Mouse (Mus musculus): ENCODE data around the gene Capn11. TPM values are rescaled to one million over a fixed set of nuclear protein-coding genes. Genes with fewer than 3 reads are reported as not detected.
A peak's percentile ranks its signal among the peaks of the same experiment; 100 is the strongest.

Capn11 gene
- total and polyA plus RNA-seq, 2 experiments from 2014 or later, result 0.76 TPM; not detected in 1

DNA sequence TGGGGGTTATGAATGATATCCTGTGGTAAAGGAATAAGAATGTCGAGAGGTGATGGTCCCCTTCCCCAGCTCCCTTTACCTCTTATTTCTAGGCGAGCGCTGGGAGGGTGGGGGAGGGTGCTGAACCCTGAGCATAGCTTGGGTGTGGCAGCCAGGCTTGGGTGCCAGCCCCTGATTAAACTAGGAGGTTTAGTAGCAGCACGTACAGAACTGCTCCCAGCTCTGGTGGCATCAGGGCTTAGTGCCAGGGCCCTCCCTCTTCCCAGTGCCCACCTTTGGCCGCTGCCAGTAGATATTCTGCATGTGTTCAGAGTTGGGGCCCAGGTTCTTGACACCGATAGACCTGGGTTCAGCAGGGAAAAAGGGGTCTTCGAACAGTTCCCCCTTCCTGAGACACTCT is 5.9 kb downstream of the Capn11 start:
- Histone ChIP-seq H3K36me3 (replicated peaks; ENCODE audit: control insufficient read depth, insufficient read depth, low read length) (no peaks in the 10 kb centered on the region), H3K4me2 (ENCODE audit: low read depth, low read length) (no peak overlapping the region), H3K27me3 (ENCODE audit: control insufficient read depth, insufficient read depth, low read length) (no peaks in the 10 kb centered on the region), H3K9ac (replicated peaks; ENCODE audit: low read depth, low read length) (no peak overlapping the region), H3K9me3 (replicated peaks; ENCODE audit: control insufficient read depth, low read length) (no peaks in the 10 kb centered on the region), H3K4me1 (ENCODE audit: control insufficient read depth, insufficient read depth) (no peaks in the 10 kb centered on the region), H3K27ac (ENCODE audit: low read depth) (no peak overlapping the region), H3K4me3 (ENCODE audit: low read depth, low read length) (no peak overlapping the region)
- ATAC-seq (ENCODE audit: insufficient read depth, low read depth), result no peak
- no peak for TF ChIP-seq CTCF (IDR thresholded peaks at IDR 0.05; ENCODE audit: low read depth)
- TF ChIP-seq EP300 (IDR thresholded peaks at IDR 0.05; ENCODE audit: low read depth), result no peak
- 56% methylated on average over 7 of the region's 7 CpGs for WGBS
- DNase-seq (ENCODE audit: low spot score), result no peak

DNA sequence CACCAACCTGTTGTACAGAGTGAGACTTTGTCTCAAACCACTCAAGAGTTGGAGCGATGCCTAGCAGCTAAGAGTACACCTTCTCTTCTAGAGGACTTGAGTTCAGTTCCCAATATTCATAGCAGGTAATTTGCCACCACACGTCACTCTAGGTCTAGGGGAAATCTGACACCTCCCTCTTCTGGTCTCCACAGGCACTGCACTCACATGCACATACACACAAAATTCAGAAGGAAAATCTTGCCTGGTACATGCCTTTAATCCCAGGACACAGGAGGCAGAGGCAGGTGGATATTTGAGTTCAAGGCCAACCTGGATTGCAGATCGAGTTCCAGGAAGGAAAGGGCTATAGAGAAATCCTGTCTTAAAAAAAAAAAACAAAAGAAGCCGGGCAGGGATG is 14.9 kb downstream of the Capn11 start:
- Histone ChIP-seq H3K9me3 (replicated peaks; ENCODE audit: control insufficient read depth, low read length) (no peaks in the 10 kb centered on the region), H3K36me3 (replicated peaks; ENCODE audit: control insufficient read depth, insufficient read depth, low read length) (no peaks in the 10 kb centered on the region), H3K27ac (ENCODE audit: low read depth) (no peak overlapping the region), H3K4me1 (ENCODE audit: control insufficient read depth, insufficient read depth) (no peaks in the 10 kb centered on the region), H3K4me3 (ENCODE audit: low read depth, low read length) (no peak overlapping the region), H3K9ac (replicated peaks; ENCODE audit: low read depth, low read length) (no peak overlapping the region), H3K4me2 (ENCODE audit: low read depth, low read length) (no peak overlapping the region), H3K27me3 (ENCODE audit: control insufficient read depth, insufficient read depth, low read length) (no peaks in the 10 kb centered on the region)
- 90% methylated on average over 4 of the region's 4 CpGs for WGBS
- DNase-seq (ENCODE audit: low spot score) (no peak), ATAC-seq (ENCODE audit: insufficient read depth, low read depth) (no peak)
- TF ChIP-seq CTCF (IDR thresholded peaks at IDR 0.05; ENCODE audit: low read depth), result no peak; the same call in 1 of the 2 replicates
- no peak for TF ChIP-seq EP300 (IDR thresholded peaks at IDR 0.05; ENCODE audit: low read depth)

DNA sequence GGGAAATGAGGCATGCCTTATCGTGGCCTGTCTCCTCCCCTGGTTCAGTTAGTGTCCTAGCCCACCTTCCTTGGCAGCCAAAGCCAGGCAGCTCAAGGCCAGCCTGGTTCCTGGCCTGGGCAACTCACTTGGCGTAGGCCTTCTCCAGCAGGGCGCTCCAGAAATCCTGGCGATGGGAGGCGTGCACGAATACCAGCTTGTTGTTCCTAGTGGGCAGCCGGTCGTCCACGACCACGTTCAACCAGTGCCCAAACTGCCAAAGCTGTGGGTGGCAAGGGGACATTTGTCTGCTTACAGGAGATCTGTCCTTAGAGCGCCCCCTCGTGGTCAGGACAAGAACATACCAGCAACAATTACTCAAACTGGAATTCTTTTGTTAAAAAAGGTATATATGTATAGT is 16.4 kb downstream of the Capn11 start:
- H3K9ac ChIP-seq (replicated peaks; ENCODE audit: low read depth, low read length), result no peak overlapping the region
- TF ChIP-seq EP300 (IDR thresholded peaks at IDR 0.05; ENCODE audit: low read depth), result no peak
- peak; percentile 80 for TF ChIP-seq CTCF (IDR thresholded peaks at IDR 0.05; ENCODE audit: low read depth)

DNA sequence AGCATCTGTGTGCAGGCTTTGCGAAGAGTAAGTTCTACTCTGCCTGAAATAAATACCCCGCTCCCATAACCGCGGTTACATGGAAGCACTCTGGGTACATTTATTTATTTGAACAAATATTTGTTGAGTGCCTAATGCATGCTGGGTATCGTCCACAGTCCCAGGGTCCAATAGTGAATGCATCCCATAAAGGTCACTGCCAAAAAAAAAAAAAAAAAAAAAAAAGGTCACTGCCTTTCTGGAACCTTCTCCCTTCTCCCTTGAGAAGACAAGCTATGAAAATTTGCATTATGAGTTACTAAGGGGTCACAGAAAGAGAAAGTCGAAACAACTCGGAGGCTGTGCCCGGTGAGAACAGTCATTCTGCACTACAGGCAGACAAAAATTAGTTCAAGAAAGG is 17.1 kb downstream of the Capn11 start:
- WGBS, result 88% methylated on average over 8 of the region's 8 CpGs
- Histone ChIP-seq H3K9me3 (replicated peaks; ENCODE audit: control insufficient read depth, low read length) (no peaks in the 10 kb centered on the region), H3K4me3 (ENCODE audit: low read depth, low read length) (no peak overlapping the region), H3K36me3 (replicated peaks; ENCODE audit: control insufficient read depth, insufficient read depth, low read length) (no peaks in the 10 kb centered on the region), H3K4me2 (ENCODE audit: low read depth, low read length) (no peak overlapping the region), H3K27ac (ENCODE audit: low read depth) (no peak overlapping the region), H3K27me3 (ENCODE audit: control insufficient read depth, insufficient read depth, low read length) (no peaks in the 10 kb centered on the region), H3K4me1 (ENCODE audit: control insufficient read depth, insufficient read depth) (no peaks in the 10 kb centered on the region), H3K9ac (replicated peaks; ENCODE audit: low read depth, low read length) (no peak overlapping the region)
- DNase-seq (ENCODE audit: low spot score) (no peak), ATAC-seq (ENCODE audit: insufficient read depth, low read depth) (no peak)
- TF ChIP-seq EP300 (IDR thresholded peaks at IDR 0.05; ENCODE audit: low read depth), result no peak
- no peak for TF ChIP-seq CTCF (IDR thresholded peaks at IDR 0.05; ENCODE audit: low read depth)

More for the DNA sequence above, 16.4 kb downstream of the Capn11 start:
- H3K4me1 ChIP-seq (ENCODE audit: control insufficient read depth, insufficient read depth), result no peaks in the 10 kb centered on the region
- no peak overlapping the region for H3K4me3 ChIP-seq (ENCODE audit: low read depth, low read length)
- H3K27ac ChIP-seq (ENCODE audit: low read depth), result no peak overlapping the region
- DNase-seq (ENCODE audit: low spot score) (peak; percentile 65), ATAC-seq (ENCODE audit: insufficient read depth, low read depth) (peak; percentile 24; the same call in 1 of the 2 replicates)
- H3K27me3 ChIP-seq (ENCODE audit: control insufficient read depth, insufficient read depth, low read length), result no peaks in the 10 kb centered on the region
- no peak overlapping the region for H3K4me2 ChIP-seq (ENCODE audit: low read depth, low read length)
- WGBS, result 20% methylated on average over 12 of the region's 12 CpGs
- H3K36me3 ChIP-seq (replicated peaks; ENCODE audit: control insufficient read depth, insufficient read depth, low read length), result no peaks in the 10 kb centered on the region
- H3K9me3 ChIP-seq (replicated peaks; ENCODE audit: control insufficient read depth, low read length), result no peaks in the 10 kb centered on the region

DNA sequence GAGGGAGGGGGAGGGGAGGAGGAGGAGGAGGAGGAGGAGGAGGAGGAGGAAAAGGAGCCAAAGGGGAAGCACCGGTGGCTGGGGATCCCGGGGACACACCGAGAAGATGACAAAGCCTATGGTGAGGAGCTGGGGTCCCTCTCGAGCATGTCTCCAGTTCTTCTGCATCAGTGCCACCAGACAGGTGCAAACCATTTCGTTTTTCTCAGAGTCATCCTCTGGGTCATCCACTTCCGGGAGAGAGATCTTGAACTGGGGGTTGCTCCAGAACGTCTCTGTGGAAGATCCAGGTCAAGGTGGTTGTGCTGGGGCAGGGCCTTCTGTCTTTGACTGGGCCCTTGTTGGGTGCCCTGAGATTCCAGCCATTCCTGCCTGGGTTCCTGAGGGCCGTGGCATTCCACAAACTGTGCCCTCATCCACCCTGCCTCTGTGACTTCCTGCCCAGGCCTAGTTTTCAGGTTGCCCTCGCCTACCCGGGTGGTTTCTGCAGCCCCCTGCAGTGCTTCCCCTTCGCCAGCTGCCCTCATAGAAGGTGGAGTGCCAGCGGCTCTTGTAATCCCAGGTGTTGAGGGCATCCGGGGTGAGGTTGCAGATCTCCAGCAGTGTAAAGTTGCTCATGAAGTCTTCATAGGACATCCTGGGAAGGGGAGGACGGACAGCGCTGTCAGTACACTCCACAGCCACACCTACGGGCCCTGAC is 20.4 kb downstream of the Capn11 start:
- no peaks in the 10 kb centered on the region for H3K4me1 ChIP-seq (ENCODE audit: control insufficient read depth, insufficient read depth)
- H3K4me3 ChIP-seq (ENCODE audit: low read depth, low read length), result no peak overlapping the region
- no peak overlapping the region for H3K4me2 ChIP-seq (ENCODE audit: low read depth, low read length)
- H3K9ac ChIP-seq (replicated peaks; ENCODE audit: low read depth, low read length), result no peak overlapping the region
- no peak overlapping the region for H3K27ac ChIP-seq (ENCODE audit: low read depth)
- 67% methylated on average over 16 of the region's 16 CpGs for WGBS
- no peaks in the 10 kb centered on the region for H3K9me3 ChIP-seq (replicated peaks; ENCODE audit: control insufficient read depth, low read length)
- H3K36me3 ChIP-seq (replicated peaks; ENCODE audit: control insufficient read depth, insufficient read depth, low read length), result no peaks in the 10 kb centered on the region
- TF ChIP-seq CTCF (IDR thresholded peaks at IDR 0.05; ENCODE audit: low read depth) (no peak), EP300 (IDR thresholded peaks at IDR 0.05; ENCODE audit: low read depth) (no peak)
- DNase-seq (ENCODE audit: low spot score) (no peak), ATAC-seq (ENCODE audit: insufficient read depth, low read depth) (no peak)
- H3K27me3 ChIP-seq (ENCODE audit: control insufficient read depth, insufficient read depth, low read length), result no peaks in the 10 kb centered on the region

DNA sequence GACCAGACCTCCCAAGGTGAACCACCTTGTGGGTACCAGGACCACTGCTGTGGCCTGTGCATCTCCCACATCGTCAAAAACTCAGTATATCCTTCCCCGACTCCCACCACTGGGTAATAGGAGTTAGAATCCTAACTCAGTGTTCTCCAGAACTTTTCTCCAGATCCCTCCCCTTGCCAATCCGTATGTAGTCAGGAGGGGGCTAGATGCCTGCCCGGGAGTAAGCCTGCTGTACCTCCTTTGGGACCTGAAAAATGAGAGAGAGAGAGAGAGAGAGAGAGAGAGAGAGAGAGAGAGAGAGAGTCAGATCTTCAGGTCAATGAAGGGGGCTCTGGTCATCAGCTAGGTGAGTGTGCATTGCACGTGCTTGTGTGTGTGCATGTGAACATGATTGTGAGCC is 25.1 kb downstream of the Capn11 start:
- DNase-seq (ENCODE audit: low spot score) (no peak), ATAC-seq (ENCODE audit: insufficient read depth, low read depth) (no peak)
- H3K9me3 ChIP-seq (replicated peaks; ENCODE audit: control insufficient read depth, low read length), result no peaks in the 10 kb centered on the region
- no peak overlapping the region for H3K9ac ChIP-seq (replicated peaks; ENCODE audit: low read depth, low read length)
- no peaks in the 10 kb centered on the region for H3K36me3 ChIP-seq (replicated peaks; ENCODE audit: control insufficient read depth, insufficient read depth, low read length)
- TF ChIP-seq EP300 (IDR thresholded peaks at IDR 0.05; ENCODE audit: low read depth) (no peak), CTCF (IDR thresholded peaks at IDR 0.05; ENCODE audit: low read depth) (no peak)
- whole genome bisulfite sequencing, result 74% methylated on average over 5 of the region's 5 CpGs
- no peak overlapping the region for H3K27ac ChIP-seq (ENCODE audit: low read depth)
- H3K4me2 ChIP-seq (ENCODE audit: low read depth, low read length), result no peak overlapping the region
- peaks cover 18% of the 10 kb centered on the region for H3K4me1 ChIP-seq (ENCODE audit: control insufficient read depth, insufficient read depth)
- H3K4me3 ChIP-seq (ENCODE audit: low read depth, low read length), result no peak overlapping the region
- no peaks in the 10 kb centered on the region for H3K27me3 ChIP-seq (ENCODE audit: control insufficient read depth, insufficient read depth, low read length)
